Mouse (Mus musculus) brain, embryonic 18.5 days (tissue): ENCODE results near the gene B4galt2.

Experiments used
- DNase-seq: peaks from one replicate; pipeline ENCODE4 v3.0.0-alpha.2; 2012; ENCODE audit warnings: low read depth, low spot score

B4galt2 gene

GRCm38 (mm10) chr4:117870437-117870836, 12.8 kb downstream of the B4galt2 start:
- no peak for DNase-seq

GRCm38 (mm10) chr4:117869317-117869716, 14.0 kb downstream of the B4galt2 start:
- no peak for DNase-seq

DNA sequence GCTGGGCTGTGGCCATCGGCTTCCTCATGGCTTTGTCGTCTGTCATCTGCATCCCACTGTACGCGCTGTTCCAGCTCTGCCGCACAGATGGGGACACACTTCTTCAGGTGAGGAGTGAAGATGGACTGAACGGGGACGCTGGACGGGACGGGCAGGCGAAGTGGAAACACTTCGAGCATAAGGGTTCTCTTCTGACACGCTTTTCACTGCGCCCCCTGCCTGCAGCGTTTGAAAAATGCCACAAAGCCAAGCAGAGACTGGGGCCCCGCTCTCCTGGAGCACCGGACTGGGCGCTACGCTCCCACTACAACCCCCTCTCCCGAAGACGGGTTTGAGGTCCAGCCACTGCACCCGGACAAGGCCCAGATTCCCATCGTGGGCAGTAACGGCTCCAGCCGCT, 15.5 kb downstream of the B4galt2 start:
- DNase-seq: no peak

DNA sequence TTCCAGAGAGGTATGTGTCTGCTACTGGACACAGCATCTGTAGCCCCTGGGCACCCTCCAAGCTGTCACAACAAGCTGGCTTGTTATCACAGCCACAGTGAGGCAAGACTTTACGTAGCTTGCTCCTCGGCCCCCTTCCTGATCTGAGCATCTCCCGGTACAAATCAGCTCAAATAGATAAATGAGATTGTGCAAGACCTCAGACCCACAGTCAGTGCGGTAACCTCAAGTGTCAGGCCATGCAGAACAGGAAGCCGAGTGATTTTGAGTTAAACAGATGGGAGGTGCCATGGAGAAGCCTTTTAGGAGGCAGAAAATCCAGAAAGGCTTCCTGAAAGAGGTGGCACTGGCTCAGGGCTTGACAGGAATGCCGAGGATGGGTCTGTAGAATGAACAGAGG, 16.3 kb downstream of the B4galt2 start:
- DNase-seq: no peak

DNA sequence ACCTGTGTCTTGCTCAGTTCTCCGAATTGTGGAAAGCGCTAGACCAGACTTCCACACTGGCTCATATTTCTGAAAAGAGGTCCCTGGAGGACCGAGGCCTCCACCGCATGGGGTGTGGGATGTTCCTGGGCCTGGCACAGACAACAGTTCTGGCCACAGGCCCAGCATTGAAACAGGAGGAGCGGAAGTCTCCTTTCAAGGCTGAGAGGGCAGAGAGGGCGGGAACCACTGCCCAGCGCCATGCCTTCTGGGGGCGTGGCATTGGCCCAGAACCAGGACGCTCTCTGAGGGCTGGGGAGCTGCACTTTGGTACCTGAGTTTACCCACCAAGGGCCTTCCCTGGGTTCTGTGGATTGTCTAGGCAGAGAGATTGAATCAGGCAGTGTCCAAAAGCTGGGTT, 17.2 kb downstream of the B4galt2 start:
- no peak for DNase-seq

- DNase-seq: no peak
Observed at GRCm38 (mm10) chr4:117862823-117863222, 20.5 kb downstream of the B4galt2 start.

DNA sequence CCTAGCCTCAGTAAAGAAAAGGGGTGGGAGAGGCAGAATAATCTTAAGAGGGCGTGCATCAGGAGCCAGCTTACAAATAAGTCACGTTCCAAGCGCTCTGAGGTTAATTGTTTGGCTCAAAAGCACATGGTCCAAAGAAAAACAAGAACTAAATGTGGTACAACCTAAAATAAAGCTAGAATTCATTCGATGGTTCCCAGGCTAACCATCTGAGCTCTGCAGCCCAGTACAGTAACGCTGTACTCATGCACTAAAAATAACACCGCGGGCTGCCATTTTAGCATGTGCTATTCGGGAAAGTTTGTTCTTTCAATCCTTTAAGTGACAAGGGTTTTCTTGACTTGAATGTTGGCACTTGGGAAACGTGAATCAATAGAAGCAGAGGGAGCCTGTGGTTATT, 22.7 kb downstream of the B4galt2 start:
- DNase-seq: no peak

GRCm38 (mm10) chr4:117858794-117859193, 24.5 kb downstream of the B4galt2 start:
- DNase-seq: no peak

GRCm38 (mm10) chr4:117855146-117855545, 28.1 kb downstream of the B4galt2 start:
- DNase-seq: no peak

DNA sequence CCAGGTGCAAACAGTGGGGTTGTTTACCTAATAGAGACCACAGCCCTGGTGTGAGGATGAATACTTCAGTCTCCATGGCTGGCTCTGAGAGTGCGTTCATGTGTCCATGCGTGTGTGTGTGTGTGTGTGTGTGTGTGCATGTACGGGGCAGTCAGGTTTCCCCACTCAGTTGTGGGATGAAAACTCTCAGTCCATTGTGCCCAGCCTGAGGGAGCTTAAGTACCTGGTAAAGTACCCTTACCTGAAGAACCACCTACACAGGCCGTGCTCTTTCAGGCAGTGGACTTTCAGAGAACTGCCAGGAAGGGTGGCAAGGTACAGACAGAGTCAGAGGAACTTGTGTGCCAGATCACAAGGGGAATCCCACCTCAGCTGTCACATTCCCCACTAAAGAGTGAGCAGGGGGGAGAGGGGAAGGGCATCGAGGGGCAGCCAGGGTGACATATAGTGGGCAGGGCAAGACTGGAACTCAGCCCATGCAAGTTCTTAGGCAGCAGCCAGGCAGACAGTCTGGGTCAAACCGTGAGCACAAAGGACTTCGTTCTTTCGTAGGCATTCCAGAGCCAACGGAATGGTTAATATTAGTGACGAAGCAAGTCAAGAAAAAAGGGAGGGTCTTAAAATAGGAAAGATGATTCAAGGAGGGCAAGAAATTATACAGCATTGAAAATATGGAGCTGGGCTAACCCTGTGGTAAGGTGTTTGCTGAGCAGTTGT, 31.0 kb downstream of the B4galt2 start:
- DNase-seq: no peak

DNA sequence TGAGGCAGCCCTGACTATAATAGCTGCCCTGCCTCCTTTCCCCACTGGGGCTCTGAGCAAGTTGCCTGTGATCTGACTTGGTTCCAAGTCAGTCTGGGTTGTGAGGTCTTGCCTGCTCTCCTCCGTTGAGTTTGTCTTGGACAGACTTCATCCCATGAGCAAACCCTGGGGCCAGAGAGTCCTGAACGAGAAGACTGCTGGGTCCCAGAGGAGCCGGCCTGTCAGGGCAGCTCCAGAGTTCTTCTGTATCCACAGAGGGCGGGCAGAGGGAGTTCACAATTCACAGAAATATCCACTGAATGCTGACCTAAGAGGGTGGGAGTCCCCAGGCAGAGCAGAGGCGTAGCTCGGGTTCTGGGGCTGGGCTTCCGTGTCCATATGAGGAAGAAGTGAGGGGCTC, 32.4 kb downstream of the B4galt2 start:
- no peak for DNase-seq

DNA sequence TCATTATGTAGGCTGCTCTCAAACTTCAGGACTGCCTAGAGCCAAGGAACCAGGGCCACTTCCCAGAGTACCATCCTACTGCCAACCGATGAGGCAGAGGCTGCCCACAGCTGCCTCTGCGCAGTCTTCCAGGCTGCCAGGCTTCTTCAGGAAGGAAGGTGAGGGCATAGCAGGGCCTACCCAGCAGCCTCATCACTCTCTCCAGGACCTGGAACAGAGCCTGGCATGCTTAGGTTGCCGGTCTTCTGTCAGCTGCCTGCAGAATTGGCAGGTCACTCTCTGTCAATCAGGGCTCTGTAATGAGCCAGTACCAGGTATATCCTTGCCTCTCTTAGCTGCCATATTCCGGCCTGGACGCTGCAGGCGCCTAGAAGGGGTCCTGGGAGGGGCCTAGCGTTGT, 33.1 kb downstream of the B4galt2 start:
- no peak for DNase-seq

- DNase-seq: no peak
Observed at GRCm38 (mm10) chr4:117849506-117849905, 33.8 kb downstream of the B4galt2 start.

DNA sequence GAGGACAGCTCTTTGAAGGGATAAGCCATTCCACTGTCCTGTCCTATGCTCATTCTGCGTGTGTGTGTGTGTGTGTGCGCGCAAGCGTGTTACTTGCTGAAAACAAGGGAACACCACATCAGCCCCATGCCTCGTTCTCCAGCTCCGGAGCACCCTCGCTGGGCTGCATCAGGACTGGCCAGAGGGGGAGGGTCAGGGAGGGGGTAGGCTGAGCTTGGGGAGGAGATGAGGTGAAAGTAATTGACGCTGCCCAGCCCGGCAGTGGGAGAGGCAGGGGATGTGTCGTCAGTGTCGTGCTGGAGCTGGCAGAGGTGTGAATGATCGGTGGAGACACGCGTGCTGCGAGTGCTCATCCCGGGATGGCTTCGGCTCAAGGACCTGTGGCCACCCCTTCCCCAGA, 34.2 kb downstream of the B4galt2 start:
- no peak for DNase-seq

DNA sequence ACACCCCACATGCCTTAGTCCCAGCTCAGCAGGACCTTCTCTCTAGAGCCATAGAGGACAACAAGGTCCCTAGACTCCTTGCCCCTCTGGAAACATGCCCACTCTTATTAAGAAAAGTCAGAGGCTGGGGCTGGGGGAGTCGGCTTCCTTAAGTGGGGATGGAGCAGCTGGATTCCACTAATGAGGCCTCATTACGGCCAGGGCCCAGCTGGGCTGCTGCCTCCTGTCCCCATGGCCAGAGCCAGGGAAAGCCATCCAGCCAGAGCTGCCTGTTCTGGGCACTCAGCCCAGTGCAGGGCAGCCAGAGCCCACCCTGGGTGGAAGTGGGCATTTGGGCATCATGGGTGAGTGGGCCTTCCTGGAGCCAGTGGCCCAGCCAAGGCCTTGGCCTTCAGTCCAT, 36.3 kb downstream of the B4galt2 start:
- no peak for DNase-seq

GRCm38 (mm10) chr4:117846261-117846660, 37.0 kb downstream of the B4galt2 start:
- no peak for DNase-seq

DNA sequence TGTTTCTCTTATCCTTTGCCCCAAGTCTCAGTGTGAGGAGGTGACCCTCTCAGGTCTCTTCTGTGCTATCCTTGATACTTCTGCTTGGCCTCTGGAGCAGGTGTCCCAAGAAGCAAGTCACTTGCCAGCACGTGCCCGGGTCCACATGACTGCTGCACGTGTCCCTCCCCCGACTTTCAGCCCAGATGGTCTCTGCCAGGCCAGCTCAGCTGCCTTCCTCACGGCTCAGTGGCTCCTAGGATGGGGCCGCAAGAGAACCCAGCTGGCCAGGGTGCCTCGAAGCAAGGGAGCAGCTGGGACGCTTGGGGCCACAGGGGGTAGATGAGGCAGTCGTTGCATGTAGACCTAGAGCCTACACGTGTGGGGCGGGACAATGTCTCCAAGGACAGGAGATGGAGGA, 38.0 kb downstream of the B4galt2 start:
- no peak for DNase-seq

- no peak for DNase-seq
Observed at GRCm38 (mm10) chr4:117844467-117844866, 38.8 kb downstream of the B4galt2 start.

- no peak for DNase-seq
Observed at GRCm38 (mm10) chr4:117843101-117843500, 40.2 kb downstream of the B4galt2 start.

DNA sequence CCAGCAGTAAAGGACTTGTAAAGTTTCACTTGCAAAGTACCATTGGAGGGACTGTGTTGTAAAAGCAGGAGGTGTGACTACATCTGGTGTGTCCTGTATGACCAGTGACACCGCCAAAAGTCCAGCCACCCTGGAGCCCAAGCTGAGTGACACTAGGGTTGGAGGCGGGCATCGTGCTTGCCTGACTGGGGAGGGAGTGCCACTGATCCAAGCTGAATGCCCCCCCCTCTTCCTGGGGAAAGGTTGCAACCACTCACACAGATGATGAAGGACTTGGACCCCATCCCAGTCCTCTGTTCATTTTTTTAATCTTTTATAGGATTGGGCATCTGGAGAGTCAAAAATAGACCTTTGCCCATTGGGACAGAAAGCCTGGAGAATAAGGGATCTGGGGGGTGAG, 41.7 kb downstream of the B4galt2 start:
- no peak for DNase-seq

DNA sequence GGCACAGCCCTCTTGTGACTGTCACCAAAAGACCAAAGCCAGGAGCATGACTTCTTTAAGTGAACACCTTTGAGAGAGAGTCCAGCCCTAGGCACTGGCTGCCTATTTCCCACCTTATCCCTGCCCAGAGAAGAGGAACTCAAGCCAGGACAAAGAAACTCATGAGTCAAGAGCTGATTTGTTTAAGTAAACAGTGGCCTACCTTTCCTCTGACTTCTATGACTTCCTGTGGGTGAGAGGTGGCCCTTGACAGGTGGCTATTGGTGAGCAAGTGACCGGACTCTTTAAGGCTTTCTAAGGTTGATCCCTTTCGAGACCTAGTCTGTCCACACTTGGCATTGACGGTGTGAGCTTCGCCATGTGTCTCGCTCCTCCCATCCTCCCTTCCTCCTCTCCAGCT, 42.5 kb downstream of the B4galt2 start:
- no peak for DNase-seq

- DNase-seq: no peak
Observed at GRCm38 (mm10) chr4:117839366-117839765, 43.9 kb downstream of the B4galt2 start.

GRCm38 (mm10) chr4:117837271-117837670, 46.0 kb downstream of the B4galt2 start:
- no peak for DNase-seq

DNA sequence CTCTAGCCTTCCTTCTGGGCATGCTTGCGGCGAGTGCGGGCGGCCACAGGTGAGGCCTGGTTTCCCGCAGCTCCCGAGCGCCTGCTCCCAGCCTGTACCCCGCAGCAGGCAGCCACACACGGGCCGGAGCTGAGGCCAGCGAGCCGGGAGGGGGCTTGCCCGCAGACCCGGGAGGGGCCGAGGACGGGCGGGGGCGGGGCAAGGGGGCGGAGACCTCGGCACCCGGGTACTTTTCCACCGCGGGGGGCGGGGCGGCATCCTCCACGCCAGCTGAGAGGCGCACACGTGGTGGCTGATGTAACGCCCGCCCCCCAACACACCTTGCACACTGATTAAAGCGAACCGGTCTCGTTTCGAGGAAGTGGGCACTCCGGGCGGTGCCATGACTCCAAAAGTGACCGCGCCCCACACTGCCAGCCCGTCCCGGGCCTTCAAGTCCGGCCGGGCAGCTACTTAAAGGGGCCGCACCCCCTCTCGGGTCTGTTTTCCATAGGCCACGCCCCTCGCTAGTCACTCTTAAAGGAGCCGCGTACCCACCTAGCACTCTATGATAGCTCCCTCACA, 47.0 kb downstream of the B4galt2 start:
- DNase-seq: peak; percentile 73
